Comparison of ENCODE assay signal across 9 mouse cellular contexts in the genomic region with DNA sequence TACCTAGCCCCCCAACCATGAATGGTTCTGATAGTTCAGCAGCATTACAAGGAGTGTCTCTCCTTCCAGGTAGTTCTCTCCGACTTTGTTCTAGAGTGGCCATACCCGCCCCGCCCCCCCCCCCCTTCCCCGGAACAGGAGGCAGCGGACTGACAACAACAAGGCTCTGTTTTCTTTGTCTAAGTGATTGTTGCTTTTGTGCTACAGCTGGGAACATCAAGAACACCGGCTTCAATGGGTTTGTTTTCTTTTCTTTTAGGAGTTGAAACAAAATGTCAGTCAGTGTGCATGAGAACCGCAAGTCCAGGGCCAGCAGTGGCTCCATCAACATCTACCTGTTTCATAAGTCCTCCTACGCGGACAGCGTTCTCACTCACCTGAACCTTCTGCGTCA. TPM values are rescaled to one million over a fixed set of nuclear protein-coding genes. Genes with fewer than 3 reads are reported as not detected.
DNase-seq lines count a peak whose midpoint lies in the region; ATAC-seq lines count a peak whose summit lies in the region.
"Had no signal": no experiment of that assay in that cellular context is flagged by ENCODE, and none has a peak within 500 bp of the region (broad histone marks: within the 10 kb centered on the region; RNA-seq: fewer than 3 reads in every experiment).

No protein-coding gene starts in this region.

- H3K36me3 ChIP-seq in kidney, embryonic 14.5 days (ENCODE audit: control insufficient read depth, insufficient read depth, low read length) = peaks cover 51% of the 10 kb centered on the region
- H3K36me3 ChIP-seq in embryonic facial prominence, embryonic 11.5 days (replicated peaks; ENCODE audit: control insufficient read depth, insufficient read depth, low read depth, low read length) = peaks cover 8% of the 10 kb centered on the region
- H3K36me3 ChIP-seq in hindbrain, embryonic 11.5 days (ENCODE audit: control insufficient read depth, insufficient read depth, low read length) = peaks cover 8% of the 10 kb centered on the region
- H3K36me3 ChIP-seq in midbrain, embryonic 16.5 days (ENCODE audit: control insufficient read depth, insufficient read depth, low read length) = peaks cover 24% of the 10 kb centered on the region
- peaks cover 24% of the 10 kb centered on the region for H3K36me3 ChIP-seq in liver, embryonic 11.5 days (ENCODE audit: control insufficient read depth, insufficient read depth, low read length)

- 46% methylated on average over 11 of the region's 11 CpGs for WGBS in kidney, embryonic 14.5 days
- 69% methylated on average over 11 of the region's 11 CpGs for WGBS in embryonic facial prominence, embryonic 11.5 days
- WGBS in hindbrain, embryonic 11.5 days = 37% methylated on average over 11 of the region's 11 CpGs
- 44% methylated on average over 10 of the region's 11 CpGs for WGBS in midbrain, embryonic 16.5 days
- WGBS in liver, embryonic 11.5 days = 85% methylated on average over 11 of the region's 11 CpGs

- peak overlapping the region; percentile 97 for H3K4me2 ChIP-seq in kidney, embryonic 14.5 days (replicated peaks; ENCODE audit: low read depth, low read length)
- H3K4me2 ChIP-seq in embryonic facial prominence, embryonic 11.5 days (ENCODE audit: low read depth, low read length) = peak overlapping the region; percentile 78; the same call in 1 of the 2 replicates
- H3K4me2 ChIP-seq in hindbrain, embryonic 11.5 days (replicated peaks; ENCODE audit: low read depth, low read length) = peak overlapping the region; percentile 86
- peak overlapping the region; percentile 91 for H3K4me2 ChIP-seq in midbrain, embryonic 16.5 days (ENCODE audit: low read length)
- no peak overlapping the region for H3K4me2 ChIP-seq in liver, embryonic 11.5 days

- H3K9me3 ChIP-seq in kidney, embryonic 14.5 days (ENCODE audit: control insufficient read depth, low read length) = no peaks in the 10 kb centered on the region
- H3K9me3 ChIP-seq in embryonic facial prominence, embryonic 11.5 days (replicated peaks; ENCODE audit: control insufficient read depth, low read length) = no peaks in the 10 kb centered on the region
- no peaks in the 10 kb centered on the region for H3K9me3 ChIP-seq in hindbrain, embryonic 11.5 days (ENCODE audit: control insufficient read depth, low read length)
- H3K9me3 ChIP-seq in midbrain, embryonic 16.5 days (replicated peaks; ENCODE audit: control insufficient read depth, low read length, poor library complexity, severe bottlenecking) = no peaks in the 10 kb centered on the region
- no peaks in the 10 kb centered on the region for H3K9me3 ChIP-seq in liver, embryonic 11.5 days (ENCODE audit: control insufficient read depth, low read length)

- peak overlapping the region; percentile 89; the same call in 1 of the 2 replicates for H3K4me3 ChIP-seq in kidney, embryonic 14.5 days (ENCODE audit: low read length)
- H3K4me3 ChIP-seq in embryonic facial prominence, embryonic 11.5 days (ENCODE audit: low read depth, low read length) = no peak overlapping the region
- H3K4me3 ChIP-seq in hindbrain, embryonic 11.5 days (ENCODE audit: low read depth, low read length) = peak overlapping the region; percentile 94
- peak overlapping the region; percentile 94 for H3K4me3 ChIP-seq in midbrain, embryonic 16.5 days (ENCODE audit: low read depth, low read length)
- no peak overlapping the region for H3K4me3 ChIP-seq in liver, embryonic 11.5 days (ENCODE audit: low read depth, low read length)

- no peak for DNase-seq in kidney, postnatal 25 days
- DNase-seq in embryonic facial prominence, embryonic 11.5 days (ENCODE audit: low spot score) = no peak
- no peak for DNase-seq in hindbrain, embryonic 11.5 days (ENCODE audit: low spot score)
- DNase-seq in liver, embryonic 11.5 days (ENCODE audit: low spot score) = no peak
- DNase-seq in MN1 (ENCODE audit: low spot score) = no peak
- DNase-seq: adrenal gland, postnatal 10 days had no signal

- H3K9ac ChIP-seq in kidney, embryonic 14.5 days (ENCODE audit: low read depth, low read length) = no peak overlapping the region
- no peak overlapping the region for H3K9ac ChIP-seq in embryonic facial prominence, embryonic 11.5 days (replicated peaks; ENCODE audit: low read length)
- no peak overlapping the region for H3K9ac ChIP-seq in hindbrain, embryonic 11.5 days (ENCODE audit: low read depth, low read length)
- peak overlapping the region; percentile 91 for H3K9ac ChIP-seq in midbrain, embryonic 16.5 days (ENCODE audit: low read depth, low read length)
- H3K9ac ChIP-seq in liver, embryonic 11.5 days (ENCODE audit: low read depth, low read length) = no peak overlapping the region

- ATAC-seq in kidney, embryonic 14.5 days (ENCODE audit: low FRiP score, low TSS enrichment) = no peak
- ATAC-seq in embryonic facial prominence, embryonic 11.5 days (replicated peaks; ENCODE audit: insufficient number of reproducible peaks, low FRiP score, low TSS enrichment, low read depth) = no peak
- ATAC-seq in hindbrain, embryonic 11.5 days (ENCODE audit: low FRiP score) = no peak
- ATAC-seq in midbrain, embryonic 16.5 days = no peak
- no peak for ATAC-seq in cerebellum, adult (ENCODE audit: insufficient number of reproducible peaks, low FRiP score, low TSS enrichment)
- ATAC-seq in liver, embryonic 11.5 days (replicated peaks; ENCODE audit: low FRiP score) = no peak

- no peak overlapping the region for H3K27ac ChIP-seq in kidney, embryonic 14.5 days (ENCODE audit: low read depth, low read length)
- no peak overlapping the region for H3K27ac ChIP-seq in embryonic facial prominence, embryonic 11.5 days (replicated peaks; ENCODE audit: low read depth, low read length)
- H3K27ac ChIP-seq in hindbrain, embryonic 11.5 days (ENCODE audit: low read depth, low read length) = no peak overlapping the region
- 0 out of 2 replicates have a peak overlapping the region, but pooled peaks have one; percentile 1 for H3K27ac ChIP-seq in midbrain, embryonic 16.5 days (ENCODE audit: low read length)
- H3K27ac ChIP-seq in liver, embryonic 11.5 days (ENCODE audit: low read depth, low read length) = no peak overlapping the region

- H3K4me1 ChIP-seq in kidney, embryonic 14.5 days (ENCODE audit: control insufficient read depth, insufficient read depth, low read length) = peaks cover 53% of the 10 kb centered on the region
- H3K4me1 ChIP-seq in embryonic facial prominence, embryonic 11.5 days (ENCODE audit: control insufficient read depth, insufficient read depth, low read length) = peaks cover 6% of the 10 kb centered on the region; the same call in 1 of the 2 replicates
- H3K4me1 ChIP-seq in hindbrain, embryonic 11.5 days (replicated peaks; ENCODE audit: control insufficient read depth, insufficient read depth, low read length) = peaks cover 22% of the 10 kb centered on the region
- peaks cover 65% of the 10 kb centered on the region for H3K4me1 ChIP-seq in midbrain, embryonic 16.5 days (ENCODE audit: control insufficient read depth, insufficient read depth, low read length)
- H3K4me1 ChIP-seq in liver, embryonic 11.5 days (replicated peaks; ENCODE audit: control insufficient read depth, insufficient read depth, low read length) = peaks cover 28% of the 10 kb centered on the region

- no peaks in the 10 kb centered on the region for H3K27me3 ChIP-seq in kidney, embryonic 14.5 days (ENCODE audit: control insufficient read depth, insufficient read depth, low read length)
- H3K27me3 ChIP-seq in embryonic facial prominence, embryonic 11.5 days (ENCODE audit: control insufficient read depth, insufficient read depth, low read length) = no peaks in the 10 kb centered on the region
- no peaks in the 10 kb centered on the region for H3K27me3 ChIP-seq in hindbrain, embryonic 11.5 days (ENCODE audit: control insufficient read depth, insufficient read depth, low read length)
- H3K27me3 ChIP-seq in midbrain, embryonic 16.5 days (ENCODE audit: control insufficient read depth, insufficient read depth, low read depth, low read length) = no peaks in the 10 kb centered on the region
- H3K27me3 ChIP-seq in liver, embryonic 11.5 days (replicated peaks; ENCODE audit: control insufficient read depth, insufficient read depth, low read length) = no peaks in the 10 kb centered on the region

RNA-seq across cellular contexts. Expression of a gene that starts 3.8 kb away (rescaled TPM):
- 14.2 and 14.6 TPM in 2 replicates for polyA plus RNA-seq in kidney, embryonic 14.5 days (2014; fragmentation: Nextera tagmentation; extraction: Ambion mirVana)
- 8.3 and 10.5 TPM in 2 replicates for polyA plus RNA-seq in embryonic facial prominence, embryonic 11.5 days (2014; fragmentation: Nextera tagmentation; extraction: Ambion mirVana)
- 34.8 and 45.9 TPM in 2 replicates for polyA plus RNA-seq in hindbrain, embryonic 11.5 days (2014; fragmentation: Nextera tagmentation; extraction: Ambion mirVana)
- 103 and 119 TPM in 2 replicates for polyA plus RNA-seq in midbrain, embryonic 16.5 days (2015; fragmentation: Nextera tagmentation; extraction: Ambion mirVana)
- polyA plus RNA-seq in liver, embryonic 11.5 days (2014; fragmentation: Nextera tagmentation; extraction: Ambion mirVana) = 1.9 and 2.2 TPM in 2 replicates

RNA-seq across cellular contexts. Expression of a gene that starts 46.6 kb away (rescaled TPM):
- polyA plus RNA-seq in kidney, embryonic 14.5 days (2014; fragmentation: Nextera tagmentation; extraction: Ambion mirVana) = 25.3 and 31.3 TPM in 2 replicates
- 25.9 and 28.3 TPM in 2 replicates for polyA plus RNA-seq in embryonic facial prominence, embryonic 11.5 days (2014; fragmentation: Nextera tagmentation; extraction: Ambion mirVana)
- 26.6 and 28.7 TPM in 2 replicates for polyA plus RNA-seq in hindbrain, embryonic 11.5 days (2014; fragmentation: Nextera tagmentation; extraction: Ambion mirVana)
- 40.3 and 49.8 TPM in 2 replicates for polyA plus RNA-seq in midbrain, embryonic 16.5 days (2015; fragmentation: Nextera tagmentation; extraction: Ambion mirVana)
- polyA plus RNA-seq in liver, embryonic 11.5 days (2014; fragmentation: Nextera tagmentation; extraction: Ambion mirVana) = 20.6 and 21.8 TPM in 2 replicates

Comparison
In these comparisons a context has a peak if more than half of its experiments do, and no peak if none do; other contexts are left out.
1. H3K4me3 ChIP-seq: peak in kidney, embryonic 14.5 days (single experiment), hindbrain, embryonic 11.5 days (single experiment) and midbrain, embryonic 16.5 days (single experiment); none in embryonic facial prominence, embryonic 11.5 days (single experiment) and liver, embryonic 11.5 days (single experiment).